Mouse (Mus musculus) hindbrain, embryonic 14.5 days (tissue): Measurements from ENCODE around the gene Ccl11. TPM values are rescaled to one million over a fixed set of nuclear protein-coding genes. Genes with fewer than 3 reads are reported as not detected.

Experiments
- ATAC-seq: fragments of 200-750 bp; cut with Nextera tagmentation; 2 replicates; pipeline ENCODE4 v1.8.0; 2017; ENCODE audit warnings: moderate number of reproducible peaks, mild to moderate bottlenecking, moderate TSS enrichment, moderate library complexity; ENCODE audit not compliant: low FRiP score
- DNase-seq: peaks from one replicate; pipeline ENCODE4 v3.0.0-alpha.2; 2015; ENCODE audit warnings: low spot score
- H3K27ac ChIP-seq: fragments of 300-500 bp; sonication (generic); 2 replicates; pipeline ENCODE4 v1.5.1; 2014; ENCODE audit warnings: mild to moderate bottlenecking, moderate library complexity
- H3K27me3 ChIP-seq: fragments of 300-500 bp; sonication (generic); 2 replicates; pipeline ENCODE4 v1.6.1; 2014; ENCODE audit warnings: mild to moderate bottlenecking, low read length, mixed read lengths; ENCODE audit not compliant: control insufficient read depth, insufficient read depth
- H3K36me3 ChIP-seq: fragments of 300-500 bp; sonication (generic); replicated peaks from 2 replicates; pipeline ENCODE4 v1.6.1; 2014; ENCODE audit not compliant: control insufficient read depth, insufficient read depth
- H3K4me1 ChIP-seq: fragments of 300-500 bp; sonication (generic); replicated peaks from 2 replicates; pipeline ENCODE4 v1.6.1; 2014; ENCODE audit warnings: antibody characterized with exemption, low read length, mixed read lengths; ENCODE audit not compliant: control insufficient read depth, insufficient read depth
- H3K4me2 ChIP-seq: fragments of 300-500 bp; sonication (generic); replicated peaks from 2 replicates; pipeline ENCODE4 v1.6.1; 2014; ENCODE audit warnings: mild to moderate bottlenecking, moderate library complexity
- H3K4me3 ChIP-seq: fragments of 300-500 bp; sonication (generic); replicated peaks from 2 replicates; pipeline ENCODE4 v1.5.1; 2014; ENCODE audit warnings: mild to moderate bottlenecking, low read length
- H3K9ac ChIP-seq: fragments of 300-500 bp; sonication (generic); 2 replicates; pipeline ENCODE4 v1.6.1; 2014
- H3K9me3 ChIP-seq: fragments of 300-500 bp; sonication (generic); 2 replicates; pipeline ENCODE4 v1.6.1; 2016; ENCODE audit warnings: low read length; ENCODE audit not compliant: control insufficient read depth
- WGBS: fragments of 180-500 bp; shearing (Covaris S2); extraction: QIAGEN DNeasy Blood & Tissue Kit; methylation state at CpG from one replicate; pipeline ENCODE4 v1.1.7; 2014; 5-methylcytosine and 5-hydroxymethylcytosine counted together
- polyA plus RNA-seq: library from polyadenylated mRNA; unstranded; fragments of >200 nt; fragmentation: Nextera tagmentation; extraction: Ambion mirVana; gene quantifications from 2 replicates; pipeline ENCODE4 v1.2.1, GENCODE M21; 2014

Ccl11 gene
- polyA plus RNA-seq, 1 experiment from 2014 or later, result 0.19 TPM

DNA sequence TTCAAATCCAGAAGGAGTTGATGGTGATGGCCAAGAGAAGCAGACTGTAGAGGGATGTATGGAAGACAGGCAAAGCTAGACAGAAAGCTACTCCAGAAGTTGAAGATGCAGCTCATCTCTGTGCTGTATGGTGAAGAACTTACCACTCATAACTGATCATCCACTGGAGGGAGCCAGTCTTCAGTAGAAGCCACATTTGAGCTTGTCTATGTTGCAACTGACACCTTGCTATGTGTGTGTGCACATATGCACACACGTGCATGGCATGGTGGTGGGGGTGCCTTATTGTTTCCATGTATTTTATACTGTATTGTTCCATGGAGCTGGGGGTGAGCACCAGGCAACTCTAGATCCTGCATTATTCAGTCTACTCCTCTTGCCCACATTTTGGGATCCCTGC, 14.8 kb downstream of the Ccl11 start:
- ATAC-seq, result no peak
- Histone ChIP-seq H3K9me3 (no peaks in the 10 kb centered on the region), H3K36me3 (no peaks in the 10 kb centered on the region), H3K4me3 (no peak overlapping the region), H3K27me3 (no peaks in the 10 kb centered on the region), H3K4me2 (no peak overlapping the region), H3K27ac (no peak overlapping the region), H3K9ac (no peak overlapping the region), H3K4me1 (no peaks in the 10 kb centered on the region)
- no peak for DNase-seq
- WGBS, result 87% methylated on average over 1 of the region's 1 CpGs

GRCm38 (mm10) chr11:82072984-82073383, 15.4 kb downstream of the Ccl11 start:
- Histone ChIP-seq H3K9me3 (no peaks in the 10 kb centered on the region), H3K4me2 (no peak overlapping the region), H3K4me1 (no peaks in the 10 kb centered on the region), H3K27ac (no peak overlapping the region), H3K36me3 (no peaks in the 10 kb centered on the region), H3K27me3 (no peaks in the 10 kb centered on the region), H3K4me3 (no peak overlapping the region), H3K9ac (no peak overlapping the region)
- DNase-seq, result no peak
- no peak for ATAC-seq
- 77% methylated on average over 3 of the region's 3 CpGs for WGBS

DNA sequence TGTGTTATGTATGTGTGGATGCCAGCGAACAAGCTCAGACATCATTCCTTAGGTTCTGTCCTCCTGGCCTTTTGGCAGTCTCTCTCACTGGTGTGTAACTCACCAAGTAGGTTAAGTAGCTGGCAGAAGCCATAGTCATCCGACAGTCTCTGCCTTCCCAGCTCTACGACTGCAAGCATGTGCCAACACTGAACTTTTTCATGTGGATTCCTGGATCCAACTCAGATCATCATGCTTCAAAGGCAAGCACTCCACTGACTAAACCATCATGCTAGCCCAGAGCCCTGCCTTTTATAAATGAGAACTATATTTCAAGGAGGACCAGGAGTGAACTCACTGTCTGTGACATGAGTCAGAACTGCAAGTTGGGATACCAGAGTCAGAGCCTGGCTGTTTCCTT, 16.1 kb downstream of the Ccl11 start:
- no peaks in the 10 kb centered on the region for H3K4me1 ChIP-seq
- H3K4me2 ChIP-seq, result no peak overlapping the region
- H3K4me3 ChIP-seq, result no peak overlapping the region
- H3K27me3 ChIP-seq, result no peaks in the 10 kb centered on the region
- no peak for DNase-seq
- H3K9ac ChIP-seq, result no peak overlapping the region
- WGBS, result 92% methylated on average over 3 of the region's 3 CpGs
- ATAC-seq, result no peak
- H3K36me3 ChIP-seq, result no peaks in the 10 kb centered on the region
- H3K9me3 ChIP-seq, result no peaks in the 10 kb centered on the region
- H3K27ac ChIP-seq, result no peak overlapping the region

DNA sequence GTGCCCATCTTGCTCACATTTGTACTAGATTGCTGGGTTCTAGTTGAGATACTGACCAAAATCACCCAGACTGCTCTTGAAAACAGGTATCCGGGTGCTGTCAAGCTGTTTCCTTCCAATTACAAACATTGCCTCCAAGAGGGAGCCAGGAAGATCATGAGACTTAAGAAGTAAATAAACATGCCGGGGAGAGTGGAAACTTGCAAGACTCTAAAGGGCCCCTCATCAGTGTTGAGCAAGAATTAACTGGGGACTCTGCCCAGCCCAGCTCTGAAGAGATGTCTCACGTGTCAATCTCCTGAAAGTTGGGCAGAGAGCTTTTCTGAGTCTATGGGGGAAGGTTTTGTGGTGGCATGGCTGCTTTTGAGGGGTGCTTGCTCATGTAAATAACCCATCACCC, 19.4 kb downstream of the Ccl11 start:
- Histone ChIP-seq H3K4me2 (no peak overlapping the region), H3K4me3 (no peak overlapping the region), H3K4me1 (no peaks in the 10 kb centered on the region), H3K9me3 (no peaks in the 10 kb centered on the region), H3K36me3 (no peaks in the 10 kb centered on the region), H3K27me3 (no peaks in the 10 kb centered on the region), H3K27ac (no peak overlapping the region), H3K9ac (no peak overlapping the region)
- DNase-seq, result no peak
- no peak for ATAC-seq
- 81% methylated on average over 3 of the region's 3 CpGs for WGBS

- ATAC-seq (no peak), DNase-seq (no peak)
- Histone ChIP-seq H3K4me2 (no peak overlapping the region), H3K9me3 (no peaks in the 10 kb centered on the region), H3K9ac (no peak overlapping the region), H3K27me3 (no peaks in the 10 kb centered on the region), H3K27ac (no peak overlapping the region), H3K4me1 (no peaks in the 10 kb centered on the region), H3K36me3 (no peaks in the 10 kb centered on the region), H3K4me3 (no peak overlapping the region)
Observed at GRCm38 (mm10) chr11:82078136-82078730, 20.6 kb downstream of the Ccl11 start.

DNA sequence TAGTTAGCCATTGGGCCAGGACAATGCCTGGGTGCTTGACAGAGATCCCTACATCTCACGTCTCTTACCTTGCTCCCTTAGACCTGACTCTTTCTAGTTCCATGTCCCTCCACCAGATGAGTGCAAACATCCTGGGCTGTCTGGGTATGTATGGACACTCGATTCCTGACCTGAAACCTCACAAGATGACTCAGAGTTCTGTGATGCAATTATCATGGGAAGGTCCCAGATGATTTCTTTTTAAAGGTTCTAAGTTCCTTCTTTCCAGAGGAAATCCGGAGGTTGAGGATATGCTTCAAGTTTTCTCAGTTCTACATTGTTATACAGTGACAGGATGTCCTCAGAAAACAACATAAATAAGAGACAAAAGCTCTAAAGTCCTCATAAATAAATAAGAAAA, 23.2 kb downstream of the Ccl11 start:
- Histone ChIP-seq H3K27me3 (no peaks in the 10 kb centered on the region), H3K4me2 (no peak overlapping the region), H3K9ac (no peak overlapping the region), H3K4me3 (no peak overlapping the region), H3K36me3 (no peaks in the 10 kb centered on the region), H3K4me1 (no peaks in the 10 kb centered on the region), H3K27ac (no peak overlapping the region), H3K9me3 (no peaks in the 10 kb centered on the region)
- 78% methylated on average over 3 of the region's 3 CpGs for WGBS
- no peak for DNase-seq
- ATAC-seq, result no peak

DNA sequence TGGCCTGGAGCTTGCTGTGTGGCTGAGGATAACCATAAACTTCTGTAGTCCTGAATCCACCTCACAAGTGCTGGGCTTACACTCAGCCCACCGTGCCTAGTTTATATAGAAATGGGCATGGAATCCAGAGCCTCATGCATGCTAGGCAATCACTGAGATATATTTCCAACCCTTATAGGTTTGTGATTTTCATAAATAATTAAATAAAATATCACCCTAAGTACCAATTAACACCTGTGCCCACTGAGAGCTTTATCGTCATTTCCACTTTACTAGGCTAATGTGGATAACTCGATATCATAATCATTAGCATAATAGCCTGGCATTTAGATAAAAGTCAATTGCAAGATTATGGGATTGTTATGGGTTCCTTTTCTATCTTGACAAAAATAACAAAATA, 26.7 kb downstream of the Ccl11 start:
- 79% methylated on average over 3 of the region's 3 CpGs for WGBS
- no peaks in the 10 kb centered on the region for H3K4me1 ChIP-seq
- no peak for DNase-seq
- no peaks in the 10 kb centered on the region for H3K36me3 ChIP-seq
- H3K9me3 ChIP-seq, result no peaks in the 10 kb centered on the region
- no peaks in the 10 kb centered on the region for H3K27me3 ChIP-seq
- no peak overlapping the region for H3K4me3 ChIP-seq
- ATAC-seq, result no peak
- no peak overlapping the region for H3K4me2 ChIP-seq
- H3K9ac ChIP-seq, result no peak overlapping the region
- no peak overlapping the region for H3K27ac ChIP-seq

DNA sequence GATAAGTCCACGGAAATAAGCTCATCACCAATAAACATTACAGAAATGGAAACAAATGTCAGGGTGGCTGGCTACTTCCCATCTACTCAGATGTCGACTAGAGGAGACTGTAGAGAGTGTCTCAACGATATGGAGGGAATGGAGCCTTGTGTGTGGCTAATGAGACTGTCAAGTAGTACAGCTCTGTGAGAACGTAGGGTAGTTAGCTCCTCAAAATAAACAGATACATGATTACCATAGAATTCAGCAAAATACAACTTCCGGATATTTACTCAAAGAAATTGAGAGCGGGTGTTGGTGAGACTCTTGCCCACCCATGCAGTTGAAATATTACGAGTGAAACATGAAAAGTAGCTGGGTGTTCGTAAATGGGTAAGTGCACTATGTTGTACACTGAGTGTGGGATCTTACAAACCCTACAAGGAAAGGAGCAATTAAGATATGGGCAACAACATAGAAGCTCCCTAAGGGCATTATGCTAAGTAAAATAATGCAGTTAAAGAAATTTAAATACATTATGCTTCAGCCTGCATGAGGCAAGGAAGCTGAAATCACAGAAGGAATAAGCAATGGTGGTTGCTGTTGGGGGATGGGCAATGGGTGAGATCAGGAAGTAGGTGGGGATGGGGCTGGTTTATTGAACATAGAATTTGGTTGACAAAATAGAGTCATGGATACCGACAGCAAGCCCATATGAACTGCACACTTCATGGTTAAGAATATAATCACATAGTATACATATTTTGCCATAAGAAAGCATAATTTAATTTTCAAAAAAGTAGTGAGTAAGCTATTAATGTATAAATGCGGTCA, 42.1 kb downstream of the Ccl11 start:
- no peaks in the 10 kb centered on the region for H3K36me3 ChIP-seq
- no peaks in the 10 kb centered on the region for H3K27me3 ChIP-seq
- no peak overlapping the region for H3K27ac ChIP-seq
- no peaks in the 10 kb centered on the region for H3K9me3 ChIP-seq
- no peak overlapping the region for H3K4me3 ChIP-seq
- ATAC-seq (no peak), DNase-seq (no peak)
- H3K4me1 ChIP-seq, result no peaks in the 10 kb centered on the region
- no peak overlapping the region for H3K9ac ChIP-seq
- no peak overlapping the region for H3K4me2 ChIP-seq
- 91% methylated on average over 10 of the region's 10 CpGs for WGBS

- H3K27me3 ChIP-seq, result no peaks in the 10 kb centered on the region
- no peak for DNase-seq
- H3K4me3 ChIP-seq, result no peak overlapping the region
- no peak overlapping the region for H3K4me2 ChIP-seq
- ATAC-seq, result no peak
- no peaks in the 10 kb centered on the region for H3K36me3 ChIP-seq
- H3K27ac ChIP-seq, result no peak overlapping the region
- WGBS, result 80% methylated on average over 4 of the region's 4 CpGs
- H3K9me3 ChIP-seq, result no peaks in the 10 kb centered on the region
- H3K4me1 ChIP-seq, result no peaks in the 10 kb centered on the region
- no peak overlapping the region for H3K9ac ChIP-seq
Observed at GRCm38 (mm10) chr11:82101087-82101486, 43.5 kb downstream of the Ccl11 start.
